Mouse (Mus musculus): ENCODE measurements at regions not wholly inside any gene's neighbourhood (a gene's known extent, or its start where the extent isn't known, plus 50 kb on each side); places are given as distances from the start of the nearest gene placed in this dataset.
A peak's percentile ranks its signal among the peaks of the same experiment; 100 is the strongest.

DNA sequence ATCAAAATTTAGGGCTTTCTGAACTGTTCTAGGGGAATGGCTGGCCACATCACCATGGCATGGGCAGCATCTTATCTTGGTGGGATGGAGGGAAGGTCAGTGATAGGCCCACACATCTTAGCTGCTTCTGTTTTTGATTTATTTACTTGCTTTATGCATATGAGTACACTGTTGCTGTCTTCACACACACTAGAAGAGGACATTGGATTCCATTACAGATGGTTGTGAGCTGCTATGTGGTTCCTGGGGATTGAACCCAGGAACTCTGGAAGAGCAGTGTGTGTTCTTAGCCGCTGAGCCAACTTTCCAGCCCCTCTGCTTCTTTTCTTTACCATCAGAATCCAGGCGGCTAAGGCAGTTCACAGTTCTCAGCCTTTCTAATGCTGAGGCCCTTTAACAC is 260.4 kb downstream of the Dact1 start:
- WGBS, result 90% methylated on average over 2 of the region's 2 CpGs
- Histone ChIP-seq H3K4me1 (replicated peaks) (peaks cover 48% of the 10 kb centered on the region), H3K36me3 (no peaks in the 10 kb centered on the region), H3K27me3 (no peaks in the 10 kb centered on the region), H3K4me2 (no peak overlapping the region), H3K27ac (peak overlapping the region; percentile 66), H3K9ac (no peak overlapping the region), H3K9me3 (no peaks in the 10 kb centered on the region), H3K4me3 (no peak overlapping the region)
- ATAC-seq (ENCODE audit: low FRiP score), result no peak

DNA sequence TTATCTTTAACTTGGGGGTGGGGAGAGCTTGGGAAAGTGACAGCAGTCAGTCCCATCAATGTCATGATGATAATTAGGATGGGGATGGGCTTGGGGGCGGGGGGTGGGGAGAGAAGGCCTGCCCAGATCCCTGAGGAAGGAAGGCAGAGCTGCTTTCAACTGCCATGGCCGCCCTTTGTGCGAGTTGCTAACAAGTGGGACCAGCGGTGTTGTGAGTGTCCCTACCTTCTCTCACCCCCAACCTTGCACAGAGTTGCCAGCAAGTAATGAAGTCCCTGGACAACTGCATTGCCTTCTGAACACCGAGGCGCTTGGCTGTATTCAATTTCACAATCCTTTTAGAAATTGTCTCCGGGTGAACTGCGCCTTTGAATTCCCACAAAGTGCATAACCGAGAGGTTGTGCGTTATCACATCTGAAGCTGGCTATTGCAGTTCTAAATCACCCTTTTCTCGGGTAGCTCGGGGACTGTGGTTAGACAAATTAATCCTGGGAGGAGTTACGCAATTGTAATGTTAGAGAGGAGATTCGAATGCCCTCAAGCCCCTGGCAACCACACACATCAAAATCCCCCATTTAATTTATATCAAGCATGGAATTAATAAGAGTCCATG is 257.9 kb upstream of the Daam1 start:
- no peak for ATAC-seq (ENCODE audit: low FRiP score)
- H3K9ac ChIP-seq, result no peak overlapping the region

DNA sequence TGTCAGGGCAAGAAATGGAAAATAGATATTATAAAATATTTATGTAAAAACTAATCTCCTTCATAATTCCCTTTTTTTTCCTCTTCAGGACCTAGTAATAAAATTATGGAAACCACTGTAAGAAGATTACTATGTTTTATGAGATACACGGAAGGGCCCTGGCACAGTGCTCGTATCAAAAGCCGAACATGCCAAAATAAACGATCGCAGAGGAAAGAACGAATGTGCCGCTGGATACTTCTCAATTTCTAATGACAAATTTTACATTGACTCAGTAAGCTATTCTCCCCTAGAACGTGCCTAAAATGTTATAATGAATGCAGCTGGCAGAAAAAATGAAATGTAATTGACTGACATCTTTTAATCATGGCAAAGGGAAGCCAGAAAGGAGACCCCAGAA is 257.4 kb upstream of the Daam1 start:
- 47% methylated on average over 8 of the region's 8 CpGs for whole genome bisulfite sequencing
- Histone ChIP-seq H3K27me3 (no peaks in the 10 kb centered on the region), H3K36me3 (no peaks in the 10 kb centered on the region), H3K4me3 (no peak overlapping the region), H3K4me2 (no peak overlapping the region), H3K27ac (peak overlapping the region; percentile 64), H3K9ac (no peak overlapping the region), H3K4me1 (replicated peaks) (peaks cover 57% of the 10 kb centered on the region), H3K9me3 (no peaks in the 10 kb centered on the region)
- no peak for ATAC-seq (ENCODE audit: low FRiP score)

More for the DNA sequence above, 257.9 kb upstream of the Daam1 start:
- Histone ChIP-seq H3K4me1 (replicated peaks) (peaks cover 56% of the 10 kb centered on the region), H3K36me3 (no peaks in the 10 kb centered on the region), H3K4me2 (no peak overlapping the region), H3K9me3 (no peaks in the 10 kb centered on the region), H3K27me3 (no peaks in the 10 kb centered on the region), H3K27ac (peak overlapping the region; percentile 76), H3K4me3 (no peak overlapping the region)
- WGBS, result 29% methylated on average over 14 of the region's 14 CpGs

DNA sequence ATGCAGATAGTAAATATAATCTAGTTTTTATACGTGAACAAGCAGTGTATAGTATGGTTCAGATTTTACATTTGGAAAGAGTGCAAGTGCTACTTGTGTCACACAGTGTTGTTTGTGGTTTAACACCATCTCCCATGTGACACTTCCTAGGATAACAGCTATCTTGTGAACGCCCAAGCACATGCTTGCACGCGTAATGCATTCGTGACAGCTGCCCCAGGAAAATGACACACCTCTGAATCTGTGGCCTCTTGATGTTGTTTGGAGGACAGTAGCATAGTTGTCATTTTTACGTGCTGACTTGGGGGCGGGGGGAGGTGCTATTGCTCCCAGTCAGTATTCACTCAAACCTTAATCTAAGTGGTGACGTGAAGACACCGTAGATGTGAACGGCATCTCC is 256.2 kb upstream of the Daam1 start:
- H3K4me3 ChIP-seq, result no peak overlapping the region
- H3K4me2 ChIP-seq, result no peak overlapping the region
- ATAC-seq (ENCODE audit: low FRiP score), result no peak
- H3K27me3 ChIP-seq, result no peaks in the 10 kb centered on the region
- no peaks in the 10 kb centered on the region for H3K36me3 ChIP-seq
- H3K9me3 ChIP-seq, result no peaks in the 10 kb centered on the region
- 87% methylated on average over 10 of the region's 10 CpGs for WGBS
- peaks cover 62% of the 10 kb centered on the region for H3K4me1 ChIP-seq (replicated peaks)
- H3K9ac ChIP-seq, result no peak overlapping the region
- no peak overlapping the region for H3K27ac ChIP-seq

DNA sequence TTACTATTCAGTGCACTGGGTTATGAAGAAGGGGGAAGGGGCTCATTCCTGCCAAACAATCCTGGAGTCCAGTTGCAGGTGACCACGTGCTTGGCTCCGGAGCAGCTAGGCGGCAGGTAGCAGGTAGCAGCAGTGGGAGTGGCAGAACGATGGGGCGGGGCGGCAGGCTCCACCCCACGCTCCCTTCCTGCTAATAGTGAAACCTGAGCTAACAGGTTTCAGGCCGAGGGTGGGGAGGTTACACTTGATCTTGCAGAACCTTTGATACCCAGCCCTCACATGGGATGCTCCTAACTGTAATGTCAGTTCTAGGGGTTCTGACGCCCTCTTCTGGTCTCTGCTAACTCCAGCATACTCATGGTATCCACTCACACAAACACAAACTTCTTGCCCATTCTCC is 253.5 kb upstream of the Daam1 start:
- ATAC-seq (ENCODE audit: low FRiP score), result no peak
- H3K36me3 ChIP-seq, result no peaks in the 10 kb centered on the region
- H3K9me3 ChIP-seq, result no peaks in the 10 kb centered on the region
- H3K9ac ChIP-seq, result no peak overlapping the region
- H3K4me2 ChIP-seq, result peak overlapping the region; percentile 42
- peak overlapping the region; percentile 78; the same call in 1 of the 2 replicates for H3K27ac ChIP-seq
- peaks cover 60% of the 10 kb centered on the region for H3K4me1 ChIP-seq (replicated peaks)
- WGBS, result 8% methylated on average over 9 of the region's 9 CpGs
- no peaks in the 10 kb centered on the region for H3K27me3 ChIP-seq
- 0 out of 2 replicates have a peak overlapping the region, but pooled peaks have one; percentile 17 for H3K4me3 ChIP-seq

DNA sequence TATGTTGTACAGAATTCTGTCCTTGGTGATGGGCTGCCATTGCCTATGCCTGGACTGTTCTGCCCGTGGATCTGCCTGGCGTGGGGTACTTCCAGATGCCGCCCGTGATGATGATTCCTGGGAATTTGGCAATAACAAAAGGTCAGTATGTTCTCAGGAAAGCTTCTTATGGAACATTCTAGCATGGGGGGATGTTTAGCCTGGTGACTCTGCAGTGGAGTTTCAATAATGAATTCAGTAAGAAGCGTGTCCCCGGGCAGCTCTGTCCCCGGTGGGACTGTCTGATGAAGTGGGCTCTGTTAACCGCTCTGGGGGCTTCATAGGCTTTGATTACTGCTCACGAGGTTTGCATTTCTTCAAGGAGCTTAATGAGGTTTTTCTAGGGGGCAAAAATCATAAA is 252.9 kb upstream of the Daam1 start:
- Histone ChIP-seq H3K27ac (peak overlapping the region; percentile 78), H3K4me3 (no peak overlapping the region), H3K9ac (no peak overlapping the region), H3K9me3 (no peaks in the 10 kb centered on the region), H3K27me3 (no peaks in the 10 kb centered on the region), H3K36me3 (no peaks in the 10 kb centered on the region), H3K4me1 (replicated peaks) (peaks cover 53% of the 10 kb centered on the region), H3K4me2 (no peak overlapping the region)
- WGBS, result 49% methylated on average over 9 of the region's 9 CpGs
- no peak for ATAC-seq (ENCODE audit: low FRiP score)

DNA sequence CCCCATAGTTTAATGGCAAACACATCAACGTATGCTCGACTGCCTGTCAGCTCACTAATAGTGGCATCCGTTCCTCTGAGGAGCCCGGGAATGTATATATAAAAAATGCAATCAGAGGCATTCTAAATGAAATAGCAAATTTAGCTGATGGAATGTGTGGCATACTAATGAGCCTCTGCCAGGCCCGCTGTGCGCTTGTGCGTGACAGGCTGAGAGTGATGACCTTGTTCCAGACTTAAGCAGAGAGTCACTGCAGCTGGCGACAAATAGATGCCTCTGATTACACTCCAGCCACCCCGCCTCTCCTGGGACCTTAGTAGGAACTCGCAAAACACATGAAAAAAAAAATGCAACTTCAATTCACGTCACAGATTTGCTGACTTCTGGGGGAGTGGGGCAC is 252.0 kb upstream of the Daam1 start:
- Histone ChIP-seq H3K4me1 (replicated peaks) (peaks cover 46% of the 10 kb centered on the region), H3K36me3 (no peaks in the 10 kb centered on the region), H3K27me3 (no peaks in the 10 kb centered on the region), H3K4me2 (no peak overlapping the region), H3K27ac (peak overlapping the region; percentile 77), H3K9ac (no peak overlapping the region), H3K4me3 (no peak overlapping the region), H3K9me3 (no peaks in the 10 kb centered on the region)
- peak; percentile 78 for ATAC-seq (ENCODE audit: low FRiP score)
- 14% methylated on average over 11 of the region's 11 CpGs for WGBS

DNA sequence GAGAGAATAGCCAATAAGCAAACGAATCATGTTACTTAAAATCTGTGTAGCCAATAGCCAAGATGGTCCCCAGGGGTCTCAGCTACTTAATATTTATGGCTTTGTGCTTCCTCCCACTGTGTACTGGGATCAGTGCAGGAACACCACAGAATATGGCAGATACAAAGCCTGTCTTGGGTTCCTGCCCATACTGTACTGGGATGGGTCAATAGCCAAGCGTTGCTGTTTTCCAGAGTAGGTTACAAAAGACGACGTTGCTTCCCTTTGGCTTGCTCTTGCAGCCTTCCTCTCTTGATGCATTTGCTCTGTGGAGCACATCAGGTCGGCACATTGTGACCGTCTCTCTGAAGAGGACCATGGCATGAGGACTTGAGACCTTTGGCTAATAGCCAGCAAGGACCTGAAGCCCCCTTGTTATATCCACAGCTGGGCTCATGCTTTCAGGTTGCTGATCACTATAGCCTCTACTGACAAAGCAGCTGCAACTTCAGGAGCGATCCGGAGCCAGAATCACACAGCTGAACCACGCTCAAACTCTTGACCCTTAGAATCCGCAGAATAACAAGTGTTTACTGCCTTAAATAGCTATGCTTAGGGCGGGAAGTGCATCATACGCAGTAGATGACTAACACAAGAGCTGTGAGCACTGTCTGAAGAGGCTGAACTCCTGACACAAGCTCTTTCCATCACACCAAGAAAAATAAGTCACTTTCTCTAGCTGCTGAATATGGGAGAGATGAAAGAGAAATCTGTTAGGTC is 250.2 kb upstream of the Daam1 start:
- Histone ChIP-seq H3K4me1 (replicated peaks) (peaks cover 43% of the 10 kb centered on the region), H3K27me3 (no peaks in the 10 kb centered on the region), H3K27ac (no peak overlapping the region), H3K9me3 (no peaks in the 10 kb centered on the region), H3K9ac (no peak overlapping the region), H3K36me3 (no peaks in the 10 kb centered on the region), H3K4me3 (no peak overlapping the region), H3K4me2 (no peak overlapping the region)
- ATAC-seq (ENCODE audit: low FRiP score), result no peak
- WGBS, result 78% methylated on average over 12 of the region's 12 CpGs

DNA sequence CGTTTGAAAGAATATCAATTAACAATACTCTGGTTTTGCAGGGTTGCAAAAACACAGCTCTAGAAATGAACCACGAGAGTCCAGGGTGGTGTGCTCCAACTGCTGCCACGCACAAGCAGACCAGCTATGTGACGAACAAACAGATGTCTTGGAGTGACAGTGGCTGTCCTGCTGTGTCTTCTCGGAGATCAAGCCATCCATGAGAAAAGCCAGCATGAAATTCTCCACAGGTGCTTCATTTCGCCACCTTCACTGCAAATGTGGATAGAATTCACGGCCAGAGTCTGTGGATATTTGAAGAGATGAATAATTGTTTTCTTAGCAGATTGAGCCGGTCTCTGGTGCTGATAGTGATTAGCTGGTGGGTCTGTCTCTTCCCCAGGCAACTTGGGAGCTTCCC is 246.3 kb upstream of the Daam1 start:
- H3K9me3 ChIP-seq, result no peaks in the 10 kb centered on the region
- no peak overlapping the region for H3K27ac ChIP-seq
- H3K36me3 ChIP-seq, result no peaks in the 10 kb centered on the region
- H3K4me1 ChIP-seq (replicated peaks), result peaks cover 14% of the 10 kb centered on the region
- H3K4me3 ChIP-seq, result no peak overlapping the region
- 69% methylated on average over 8 of the region's 8 CpGs for WGBS
- no peaks in the 10 kb centered on the region for H3K27me3 ChIP-seq
- no peak overlapping the region for H3K9ac ChIP-seq
- no peak for ATAC-seq (ENCODE audit: low FRiP score)
- no peak overlapping the region for H3K4me2 ChIP-seq

DNA sequence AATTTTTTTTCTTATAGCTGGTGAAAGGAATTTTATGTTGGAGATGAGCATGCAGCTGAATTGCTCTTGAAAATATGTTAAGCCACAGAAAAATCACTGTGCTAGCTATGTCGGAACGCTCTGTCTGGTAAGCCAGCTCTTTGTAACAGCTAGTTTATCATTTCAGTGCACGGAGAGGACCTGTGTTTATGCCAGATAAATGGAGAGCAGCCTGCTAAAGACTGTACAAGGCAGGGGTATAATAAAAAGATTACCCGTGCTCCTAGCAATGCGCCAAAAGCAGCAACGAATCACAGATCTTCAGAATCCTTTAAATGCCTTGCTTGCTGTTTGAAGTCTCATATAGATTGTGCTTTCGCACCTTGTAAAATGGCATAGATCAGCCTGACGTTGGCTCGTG is 232.2 kb upstream of the Daam1 start:
- Histone ChIP-seq H3K9me3 (no peaks in the 10 kb centered on the region), H3K27ac (peak overlapping the region; percentile 52; the same call in 1 of the 2 replicates), H3K4me1 (replicated peaks) (peaks cover 13% of the 10 kb centered on the region), H3K9ac (no peak overlapping the region), H3K27me3 (no peaks in the 10 kb centered on the region), H3K36me3 (no peaks in the 10 kb centered on the region), H3K4me3 (no peak overlapping the region), H3K4me2 (no peak overlapping the region)
- ATAC-seq (ENCODE audit: low FRiP score), result no peak
- WGBS, result 79% methylated on average over 9 of the region's 9 CpGs

DNA sequence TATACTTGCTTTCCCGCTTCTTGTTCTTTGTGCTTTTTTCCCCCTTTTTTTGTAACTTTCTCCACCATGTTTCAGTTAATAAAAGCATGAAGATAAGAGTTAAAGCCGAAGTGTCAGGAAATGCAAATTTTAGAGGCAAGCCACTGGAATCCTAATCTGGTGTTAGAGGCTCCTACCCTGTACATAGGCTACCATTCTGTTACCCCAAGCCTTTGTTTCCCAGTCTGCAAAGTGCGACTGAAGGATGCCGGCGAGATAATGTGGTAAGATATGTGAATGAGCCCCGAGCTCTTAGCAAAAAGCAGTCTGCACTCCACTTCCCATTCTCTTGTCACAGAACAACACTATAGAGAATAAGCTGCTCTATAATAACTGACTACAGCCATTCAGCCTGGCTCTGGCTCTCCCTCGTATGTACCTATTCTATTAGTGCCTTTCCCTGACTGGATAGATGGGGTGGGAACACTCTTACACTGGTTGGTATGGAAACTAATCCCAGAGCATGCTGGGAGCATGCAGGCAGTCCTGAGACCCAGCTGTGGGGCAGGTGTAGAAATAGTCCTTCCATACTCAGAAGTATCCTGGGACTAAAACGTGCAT is 229.7 kb upstream of the Daam1 start:
- ATAC-seq (ENCODE audit: low FRiP score), result peak; percentile 66; the same call in 1 of the 2 replicates
- H3K4me1 ChIP-seq (replicated peaks), result peaks cover 16% of the 10 kb centered on the region
- H3K9ac ChIP-seq, result no peak overlapping the region
- no peaks in the 10 kb centered on the region for H3K27me3 ChIP-seq
- H3K4me2 ChIP-seq, result no peak overlapping the region
- no peaks in the 10 kb centered on the region for H3K9me3 ChIP-seq
- no peak overlapping the region for H3K4me3 ChIP-seq
- 50% methylated on average over 8 of the region's 8 CpGs for WGBS
- H3K27ac ChIP-seq, result peak overlapping the region; percentile 77
- no peaks in the 10 kb centered on the region for H3K36me3 ChIP-seq

DNA sequence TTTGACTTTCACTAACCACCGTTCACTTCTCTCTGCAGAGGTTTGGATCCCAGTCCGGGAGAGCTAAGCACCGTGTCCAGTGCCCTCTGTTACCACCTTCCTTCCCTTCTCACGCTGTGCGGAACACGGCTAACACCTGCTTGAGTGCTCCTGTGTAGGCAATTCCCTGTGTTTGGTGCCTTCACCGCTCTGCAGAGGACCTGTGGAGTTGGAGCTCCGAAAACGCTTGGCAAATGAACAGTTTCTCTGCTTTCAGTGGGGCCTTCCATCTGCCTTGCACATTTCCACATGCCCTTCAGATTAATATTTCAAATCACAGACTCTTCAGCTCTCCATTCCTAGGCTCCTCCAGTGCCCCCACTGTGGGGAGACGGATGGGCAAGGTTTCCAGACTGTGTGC is 227.7 kb upstream of the Daam1 start:
- Histone ChIP-seq H3K9me3 (0 out of 2 replicates have a peak, but pooled peaks cover 3% of the 10 kb centered on the region), H3K4me1 (replicated peaks) (peaks cover 21% of the 10 kb centered on the region), H3K36me3 (no peaks in the 10 kb centered on the region), H3K4me3 (no peak overlapping the region), H3K27ac (no peak overlapping the region), H3K27me3 (no peaks in the 10 kb centered on the region), H3K4me2 (no peak overlapping the region), H3K9ac (no peak overlapping the region)
- 95% methylated on average over 10 of the region's 10 CpGs for WGBS
- ATAC-seq (ENCODE audit: low FRiP score), result no peak

Measured in hindbrain, embryonic 13.5 days (tissue).